Mouse (Mus musculus) lung, postnatal 25 days (tissue): Measurements from ENCODE around the gene Man1b1.

Experiments
- DNase-seq: peaks from one replicate; pipeline ENCODE4 v3.0.0; 2022; ENCODE audit warnings: low spot score

The Man1b1 gene

GRCm38 (mm10) chr2:25305587-25306359, 26.4 kb upstream of the Man1b1 start:
- DNase-seq = no peak

- no peak for DNase-seq
Observed at GRCm38 (mm10) chr2:25310180-25310579, 22.0 kb upstream of the Man1b1 start.

GRCm38 (mm10) chr2:25310969-25311368, 21.2 kb upstream of the Man1b1 start:
- no peak for DNase-seq

GRCm38 (mm10) chr2:25311491-25311891, 20.6 kb upstream of the Man1b1 start:
- no peak for DNase-seq

- DNase-seq = no peak
Observed at GRCm38 (mm10) chr2:25318119-25318966, 13.8 kb upstream of the Man1b1 start.

GRCm38 (mm10) chr2:25318971-25319773, 13.0 kb upstream of the Man1b1 start, which contains the start of gene Grin1:
Gene Grin1, minus strand, starts transcription at chr2:25319187.
- DNase-seq = peak; percentile 32

GRCm38 (mm10) chr2:25320084-25320483, 12.1 kb upstream of the Man1b1 start:
- DNase-seq = no peak

- DNase-seq = no peak
Observed at GRCm38 (mm10) chr2:25326036-25326435, 6.1 kb upstream of the Man1b1 start.

- no peak for DNase-seq
Observed at GRCm38 (mm10) chr2:25328440-25328839, 3.7 kb upstream of the Man1b1 start.

- DNase-seq = no peak
Observed at GRCm38 (mm10) chr2:25331470-25331869, 668 bp upstream of the Man1b1 start.

GRCm38 (mm10) chr2:25333569-25333968, 1.4 kb downstream of the Man1b1 start:
- DNase-seq = no peak

GRCm38 (mm10) chr2:25338303-25338702, 6.2 kb downstream of the Man1b1 start:
- no peak for DNase-seq

GRCm38 (mm10) chr2:25348162-25348561, 16.0 kb downstream of the Man1b1 start:
- DNase-seq = peak; percentile 17

- no peak for DNase-seq
Observed at GRCm38 (mm10) chr2:25349499-25349898, 17.4 kb downstream of the Man1b1 start.

- DNase-seq = no peak
Observed at GRCm38 (mm10) chr2:25350701-25351100, 18.6 kb downstream of the Man1b1 start.

- DNase-seq = no peak
Observed at GRCm38 (mm10) chr2:25354211-25354610, 22.1 kb downstream of the Man1b1 start.

GRCm38 (mm10) chr2:25355419-25356066, 23.4 kb downstream of the Man1b1 start:
- no peak for DNase-seq

- peak; percentile 82 for DNase-seq
Observed at GRCm38 (mm10) chr2:25356208-25357079, 24.3 kb downstream of the Man1b1 start, which contains the start of gene Dpp7. Gene Dpp7, minus strand, starts transcription at chr2:25356359.

- DNase-seq = no peak
Observed at GRCm38 (mm10) chr2:25359848-25360247, 27.7 kb downstream of the Man1b1 start.

- peak; percentile 39 for DNase-seq
Observed at GRCm38 (mm10) chr2:25363478-25364178, 31.5 kb downstream of the Man1b1 start.
